Mouse (Mus musculus): ENCODE measurements around the gene Gp1bb. TPM values are rescaled to one million over a fixed set of nuclear protein-coding genes. Genes with fewer than 3 reads are reported as not detected.
A peak's percentile ranks its signal among the peaks of the same experiment; 100 is the strongest.

The Gp1bb gene
- polyA plus RNA-seq, 1 experiment, result 3.9 TPM

- no peak for TF ChIP-seq CTCF (IDR thresholded peaks at IDR 0.05; ENCODE audit: borderline replicate concordance, insufficient read depth, low read length)
- no peak for TF ChIP-seq POLR2A (IDR thresholded peaks at IDR 0.05; ENCODE audit: low read depth, low read length)
- Histone ChIP-seq H3K27ac (ENCODE audit: insufficient read depth, low read length) (no peak overlapping the region), H3K4me3 (ENCODE audit: insufficient read depth, low read length) (no peak overlapping the region), H3K4me1 (ENCODE audit: control insufficient read depth, insufficient read depth, low read length) (no peaks in the 10 kb centered on the region; the same call in 1 of the 2 replicates)
Observed at GRCm38 (mm10) chr16:18591047-18592018, 30.9 kb downstream of the Gp1bb start.

GRCm38 (mm10) chr16:18589804-18590790, 32.1 kb downstream of the Gp1bb start, which contains the start of gene Tbx1:
TSS of gene Tbx1 (minus strand) at chr16:18590671.
- TF ChIP-seq CTCF (IDR thresholded peaks at IDR 0.05; ENCODE audit: borderline replicate concordance, insufficient read depth, low read length), result 0 out of 2 replicates have a peak, but pooled peaks have one; percentile 20
- no peak for TF ChIP-seq POLR2A (IDR thresholded peaks at IDR 0.05; ENCODE audit: low read depth, low read length)

GRCm38 (mm10) chr16:18589080-18589621, 33.1 kb downstream of the Gp1bb start:
- TF ChIP-seq CTCF (IDR thresholded peaks at IDR 0.05; ENCODE audit: borderline replicate concordance, insufficient read depth, low read length) (no peak), POLR2A (IDR thresholded peaks at IDR 0.05; ENCODE audit: low read depth, low read length) (no peak)
- H3K4me3 ChIP-seq (ENCODE audit: insufficient read depth, low read length), result no peak overlapping the region
- H3K4me1 ChIP-seq (ENCODE audit: control insufficient read depth, insufficient read depth, low read length), result no peaks in the 10 kb centered on the region; the same call in 1 of the 2 replicates
- H3K27ac ChIP-seq (ENCODE audit: insufficient read depth, low read length), result no peak overlapping the region

More at GRCm38 (mm10) chr16:18589804-18590790, 32.1 kb downstream of the Gp1bb start, which contains the start of gene Tbx1:
- no peaks in the 10 kb centered on the region; the same call in 1 of the 2 replicates for H3K4me1 ChIP-seq (ENCODE audit: control insufficient read depth, insufficient read depth, low read length)
- H3K27ac ChIP-seq (ENCODE audit: insufficient read depth, low read length), result no peak within 1 kb of the TSS
- H3K4me3 ChIP-seq (ENCODE audit: insufficient read depth, low read length), result no peak within 1 kb of the TSS; the same call in 1 of the 2 replicates

- no peak for TF ChIP-seq POLR2A (IDR thresholded peaks at IDR 0.05; ENCODE audit: low read depth, low read length)
- TF ChIP-seq CTCF (IDR thresholded peaks at IDR 0.05; ENCODE audit: borderline replicate concordance, insufficient read depth, low read length), result no peak
- Histone ChIP-seq H3K4me3 (ENCODE audit: insufficient read depth, low read length) (no peak overlapping the region), H3K27ac (ENCODE audit: insufficient read depth, low read length) (no peak overlapping the region), H3K4me1 (ENCODE audit: control insufficient read depth, insufficient read depth, low read length) (no peaks in the 10 kb centered on the region; the same call in 1 of the 2 replicates)
Observed at GRCm38 (mm10) chr16:18588738-18589055, 33.5 kb downstream of the Gp1bb start.

GRCm38 (mm10) chr16:18587847-18588737, 34.1 kb downstream of the Gp1bb start:
- TF ChIP-seq POLR2A (IDR thresholded peaks at IDR 0.05; ENCODE audit: low read depth, low read length), result no peak
- no peaks in the 10 kb centered on the region; the same call in 1 of the 2 replicates for H3K4me1 ChIP-seq (ENCODE audit: control insufficient read depth, insufficient read depth, low read length)
- no peak overlapping the region for H3K27ac ChIP-seq (ENCODE audit: insufficient read depth, low read length)
- H3K4me3 ChIP-seq (ENCODE audit: insufficient read depth, low read length), result no peak overlapping the region

- H3K27ac ChIP-seq (ENCODE audit: insufficient read depth, low read length), result no peak overlapping the region
- TF ChIP-seq POLR2A (IDR thresholded peaks at IDR 0.05; ENCODE audit: low read depth, low read length), result peak; percentile 50; the same call in 1 of the 2 replicates
- no peak for TF ChIP-seq CTCF (IDR thresholded peaks at IDR 0.05; ENCODE audit: borderline replicate concordance, insufficient read depth, low read length)
- H3K4me1 ChIP-seq (ENCODE audit: control insufficient read depth, insufficient read depth, low read length), result no peaks in the 10 kb centered on the region; the same call in 1 of the 2 replicates
- H3K4me3 ChIP-seq (ENCODE audit: insufficient read depth, low read length), result peak overlapping the region; percentile 19; the same call in 1 of the 2 replicates
Observed at GRCm38 (mm10) chr16:18586906-18587546, 35.2 kb downstream of the Gp1bb start.

GRCm38 (mm10) chr16:18586076-18586905, 35.9 kb downstream of the Gp1bb start:
- no peak for TF ChIP-seq POLR2A (IDR thresholded peaks at IDR 0.05; ENCODE audit: low read depth, low read length)
- no peak for TF ChIP-seq CTCF (IDR thresholded peaks at IDR 0.05; ENCODE audit: borderline replicate concordance, insufficient read depth, low read length)
- Histone ChIP-seq H3K27ac (ENCODE audit: insufficient read depth, low read length) (no peak overlapping the region), H3K4me1 (ENCODE audit: control insufficient read depth, insufficient read depth, low read length) (no peaks in the 10 kb centered on the region; the same call in 1 of the 2 replicates), H3K4me3 (ENCODE audit: insufficient read depth, low read length) (peak overlapping the region; percentile 19)
